Mouse (Mus musculus) liver, embryonic 15.5 days (tissue): ENCODE data around the gene Mthfd2. TPM values are rescaled to one million over a fixed set of nuclear protein-coding genes. Genes with fewer than 3 reads are reported as not detected.
A peak's percentile ranks its signal among the peaks of the same experiment; 100 is the strongest.

ENCODE experiments used
- ATAC-seq: fragments of 200-750 bp; cut with Nextera tagmentation; 2 replicates; pipeline ENCODE4 v1.8.0; 2017; ENCODE audit warnings: moderate number of reproducible peaks, mild to moderate bottlenecking, moderate library complexity; ENCODE audit not compliant: insufficient read depth
- H3K27ac ChIP-seq: fragments of 300-500 bp; sonication (generic); replicated peaks from 2 replicates; pipeline ENCODE4 v1.5.1; 2015; ENCODE audit warnings: mild to moderate bottlenecking, inconsistent platforms
- H3K27me3 ChIP-seq: fragments of 300-500 bp; sonication (generic); 2 replicates; pipeline ENCODE4 v1.6.1; 2015; ENCODE audit warnings: mild to moderate bottlenecking, inconsistent platforms
- H3K36me3 ChIP-seq: fragments of 300-500 bp; sonication (generic); replicated peaks from 2 replicates; pipeline ENCODE4 v1.6.1; 2015; ENCODE audit warnings: moderate library complexity, mild to moderate bottlenecking, inconsistent platforms
- H3K4me1 ChIP-seq: fragments of 300-500 bp; sonication (generic); replicated peaks from 2 replicates; pipeline ENCODE4 v1.6.1; 2015; ENCODE audit warnings: inconsistent platforms
- H3K4me2 ChIP-seq: fragments of 300-500 bp; sonication (generic); 2 replicates; pipeline ENCODE4 v1.6.1; 2015; ENCODE audit warnings: moderate library complexity, mild to moderate bottlenecking, inconsistent platforms
- H3K4me3 ChIP-seq: fragments of 300-500 bp; sonication (generic); replicated peaks from 2 replicates; pipeline ENCODE4 v1.5.1; 2015; ENCODE audit warnings: mild to moderate bottlenecking, inconsistent platforms
- H3K9ac ChIP-seq: fragments of 300-500 bp; sonication (generic); 2 replicates; pipeline ENCODE4 v1.6.1; 2015; ENCODE audit warnings: moderate library complexity, mild to moderate bottlenecking, inconsistent platforms
- H3K9me3 ChIP-seq: fragments of 300-500 bp; sonication (generic); replicated peaks from 2 replicates; pipeline ENCODE4 v1.6.1; 2016; ENCODE audit warnings: inconsistent platforms
- WGBS: fragments of 180-500 bp; shearing (Covaris S2); methylation state at CpG from one replicate; pipeline ENCODE4 v1.1.7; 2015; ENCODE audit warnings: mixed read lengths; ENCODE audit not compliant: insufficient replicate concordance; 5-methylcytosine and 5-hydroxymethylcytosine counted together
- polyA plus RNA-seq: library from polyadenylated mRNA; unstranded; fragments of >200 nt; fragmentation: Nextera tagmentation; extraction: Ambion mirVana; gene quantifications from 2 replicates; pipeline ENCODE4 v1.2.1, GENCODE M21; 2015

Gene Mthfd2
- polyA plus RNA-seq, 1 experiment from 2014 or later: 67.8 TPM

GRCm38 (mm10) chr6:83327591-83328190 lies 2.0 kb upstream of the Mthfd2 start:
- WGBS: 83% methylated on average over 3 of the region's 3 CpGs
- peak overlapping the region; percentile 91 for H3K4me3 ChIP-seq
- H3K9me3 ChIP-seq: no peaks in the 10 kb centered on the region
- no peaks in the 10 kb centered on the region for H3K27me3 ChIP-seq
- H3K9ac ChIP-seq: peak overlapping the region; percentile 95; the same call in 1 of the 2 replicates
- H3K27ac ChIP-seq: no peak overlapping the region
- peak overlapping the region; percentile 75 for H3K4me2 ChIP-seq
- ATAC-seq: no peak
- peaks cover 53% of the 10 kb centered on the region for H3K36me3 ChIP-seq
- peaks cover 34% of the 10 kb centered on the region for H3K4me1 ChIP-seq

- H3K27ac ChIP-seq: peak overlapping the region; percentile 99
- ATAC-seq: no peak
Measured at GRCm38 (mm10) chr6:83326761-83327160, 1.1 kb upstream of the Mthfd2 start.

GRCm38 (mm10) chr6:83326394-83326736 lies 657 bp upstream of the Mthfd2 start:
- WGBS: 4% methylated on average over 6 of the region's 6 CpGs
- Histone ChIP-seq H3K36me3 (peaks cover 40% of the 10 kb centered on the region), H3K4me1 (peaks cover 38% of the 10 kb centered on the region)

More at GRCm38 (mm10) chr6:83326761-83327160, 1.1 kb upstream of the Mthfd2 start:
- peaks cover 43% of the 10 kb centered on the region for H3K36me3 ChIP-seq
- peak overlapping the region; percentile 75 for H3K4me2 ChIP-seq
- WGBS: 23% methylated on average over 6 of the region's 6 CpGs
- peaks cover 38% of the 10 kb centered on the region for H3K4me1 ChIP-seq
- peak overlapping the region; percentile 91 for H3K4me3 ChIP-seq
- H3K9ac ChIP-seq: peak overlapping the region; percentile 95
- H3K9me3 ChIP-seq: no peaks in the 10 kb centered on the region
- no peaks in the 10 kb centered on the region for H3K27me3 ChIP-seq

DNA sequence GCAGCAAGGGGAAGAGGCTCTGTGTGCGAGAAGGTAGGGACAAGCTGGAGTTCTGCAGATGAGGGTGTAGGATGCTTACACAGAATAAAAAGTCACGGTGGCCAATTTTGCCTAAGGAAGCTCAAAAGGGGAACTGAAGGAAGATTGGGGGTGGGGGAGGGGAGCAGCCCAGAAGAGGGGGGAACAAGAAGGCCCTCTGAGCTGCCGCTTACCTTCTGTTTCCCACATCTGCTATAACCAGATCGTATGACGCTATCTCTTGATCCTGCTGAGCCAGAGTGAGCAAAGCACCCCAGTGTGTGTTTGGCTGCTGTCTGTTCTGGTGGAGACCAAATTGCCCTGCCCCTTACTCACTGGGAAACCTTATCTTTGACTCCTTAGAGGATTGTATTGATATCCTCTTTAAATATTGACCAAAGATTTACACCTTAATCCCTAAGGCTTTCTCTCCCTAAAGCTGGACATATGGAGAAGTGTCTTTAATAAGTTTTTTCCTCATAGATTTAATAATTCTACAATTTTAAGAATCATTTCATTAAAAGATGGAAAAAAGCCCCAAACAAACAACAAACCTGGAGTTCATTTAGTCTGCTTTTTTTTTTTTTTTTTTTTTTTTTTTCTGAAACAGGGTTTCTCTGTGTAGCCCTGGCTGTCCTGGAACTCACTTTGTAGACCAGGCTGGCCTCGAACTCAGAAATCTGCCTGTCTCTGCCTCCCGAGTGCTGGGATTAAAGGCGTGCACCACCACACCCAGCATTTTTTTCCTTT lies 1.9 kb downstream of the Mthfd2 start:
- H3K27me3 ChIP-seq: no peaks in the 10 kb centered on the region
- H3K4me1 ChIP-seq: peaks cover 38% of the 10 kb centered on the region
- no peak overlapping the region; the same call in 1 of the 2 replicates for H3K9ac ChIP-seq
- 0 out of 2 replicates have a peak overlapping the region, but pooled peaks have one; percentile 20 for H3K4me3 ChIP-seq
- H3K4me2 ChIP-seq: peak overlapping the region; percentile 75
- peak overlapping the region; percentile 10 for H3K27ac ChIP-seq
- H3K9me3 ChIP-seq: no peaks in the 10 kb centered on the region
- no peak for ATAC-seq
- H3K36me3 ChIP-seq: peaks cover 15% of the 10 kb centered on the region
- 49% methylated on average over 8 of the region's 8 CpGs for WGBS

More at GRCm38 (mm10) chr6:83326394-83326736, 657 bp upstream of the Mthfd2 start:
- H3K27ac ChIP-seq: peak overlapping the region; percentile 99
- peak; percentile 10 for ATAC-seq
- H3K9me3 ChIP-seq: no peaks in the 10 kb centered on the region
- H3K27me3 ChIP-seq: no peaks in the 10 kb centered on the region
- H3K4me2 ChIP-seq: peak overlapping the region; percentile 75
- H3K9ac ChIP-seq: peak overlapping the region; percentile 95
- H3K4me3 ChIP-seq: peak overlapping the region; percentile 91

DNA sequence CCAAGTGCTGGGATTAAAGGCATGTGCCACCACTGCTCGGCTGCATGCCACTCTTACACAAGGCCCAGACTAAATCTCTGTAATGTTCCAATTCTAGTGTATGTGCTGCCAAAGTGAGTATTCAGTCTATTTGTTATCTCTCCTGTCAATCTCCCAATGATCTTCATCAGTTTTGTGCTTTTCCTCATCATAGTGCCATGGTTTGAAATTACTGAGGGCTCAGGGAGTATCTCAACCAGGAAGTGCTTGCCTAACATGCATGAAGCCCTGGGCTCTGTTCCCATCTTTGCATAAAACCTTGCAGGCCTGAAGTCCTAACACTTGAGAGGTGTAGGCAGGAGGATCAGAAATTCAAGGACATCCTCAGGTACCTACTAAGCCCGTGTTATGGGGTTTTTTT lies 2.9 kb downstream of the Mthfd2 start:
- peaks cover 37% of the 10 kb centered on the region for H3K4me1 ChIP-seq
- no peaks in the 10 kb centered on the region for H3K27me3 ChIP-seq
- peak overlapping the region; percentile 10; the same call in 1 of the 2 replicates for H3K27ac ChIP-seq
- H3K36me3 ChIP-seq: peaks cover 7% of the 10 kb centered on the region
- ATAC-seq: no peak
- H3K4me2 ChIP-seq: 0 out of 2 replicates have a peak overlapping the region, but pooled peaks have one; percentile 26
- WGBS: 57% methylated on average over 2 of the region's 2 CpGs
- no peak overlapping the region for H3K4me3 ChIP-seq
- no peak overlapping the region for H3K9ac ChIP-seq
- no peaks in the 10 kb centered on the region for H3K9me3 ChIP-seq

- Histone ChIP-seq H3K36me3 (peaks cover 5% of the 10 kb centered on the region; the same call in 1 of the 2 replicates), H3K27ac (no peak overlapping the region), H3K4me2 (no peak overlapping the region), H3K9me3 (no peaks in the 10 kb centered on the region), H3K27me3 (no peaks in the 10 kb centered on the region), H3K4me1 (peaks cover 36% of the 10 kb centered on the region), H3K4me3 (no peak overlapping the region), H3K9ac (no peak overlapping the region)
- WGBS: 60% methylated on average over 1 of the region's 1 CpGs
- no peak for ATAC-seq
Measured at GRCm38 (mm10) chr6:83321927-83322326, 3.8 kb downstream of the Mthfd2 start.

- Histone ChIP-seq H3K9me3 (no peaks in the 10 kb centered on the region), H3K4me1 (peaks cover 57% of the 10 kb centered on the region), H3K4me3 (peak overlapping the region; percentile 88), H3K9ac (peak overlapping the region; percentile 87), H3K27ac (peak overlapping the region; percentile 85), H3K4me2 (peak overlapping the region; percentile 87), H3K36me3 (peaks cover 14% of the 10 kb centered on the region), H3K27me3 (no peaks in the 10 kb centered on the region)
- peak; percentile 97 for ATAC-seq
- under 1% methylated on average over 52 of the region's 52 CpGs for WGBS
Measured at GRCm38 (mm10) chr6:83317108-83317741, 8.5 kb downstream of the Mthfd2 start.

DNA sequence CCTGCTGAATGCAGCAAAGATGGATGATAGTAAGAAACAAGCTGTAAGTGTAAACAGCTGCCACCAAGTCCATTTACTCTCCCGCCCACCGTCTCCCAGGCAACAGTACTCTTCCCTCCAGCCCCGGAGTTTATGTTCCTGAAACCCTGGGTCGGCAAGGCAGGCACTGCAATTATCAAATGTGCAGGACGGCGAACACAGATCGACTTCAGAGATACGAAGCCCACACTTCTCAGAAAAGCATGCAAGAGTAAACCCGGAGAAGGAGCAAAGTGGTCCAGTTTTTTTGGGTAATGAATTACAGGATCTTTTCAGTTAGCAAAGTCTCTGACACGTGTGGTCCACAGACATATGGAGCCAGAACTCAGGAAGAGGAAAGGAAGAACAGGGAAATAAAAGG lies 9.7 kb downstream of the Mthfd2 start:
- Histone ChIP-seq H3K4me2 (peak overlapping the region; percentile 87), H3K9me3 (no peaks in the 10 kb centered on the region), H3K4me3 (peak overlapping the region; percentile 88), H3K27me3 (no peaks in the 10 kb centered on the region), H3K9ac (peak overlapping the region; percentile 87), H3K4me1 (peaks cover 66% of the 10 kb centered on the region), H3K27ac (peak overlapping the region; percentile 85), H3K36me3 (peaks cover 26% of the 10 kb centered on the region)
- no peak for ATAC-seq
- WGBS: 3% methylated on average over 10 of the region's 10 CpGs

DNA sequence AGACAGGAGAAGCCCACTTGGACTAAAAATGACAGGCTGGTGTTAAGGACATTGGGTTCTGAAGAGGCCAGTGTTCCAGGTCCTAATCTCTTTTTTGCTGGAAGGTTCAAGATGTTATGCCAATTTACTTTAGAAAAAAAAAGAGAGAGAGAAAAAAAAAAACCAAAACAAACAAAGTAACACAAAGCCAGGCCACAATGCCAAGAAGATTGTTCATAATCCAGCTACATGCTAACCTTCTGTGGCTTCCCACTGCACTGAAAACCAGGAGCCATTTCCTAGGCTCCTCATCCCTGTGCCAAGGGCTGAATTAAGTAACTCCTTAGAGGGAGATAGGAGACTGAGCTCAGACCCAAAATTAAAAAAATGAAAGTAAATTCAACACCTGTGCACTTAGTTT lies 10.4 kb downstream of the Mthfd2 start:
- peaks cover 33% of the 10 kb centered on the region for H3K36me3 ChIP-seq
- no peaks in the 10 kb centered on the region for H3K27me3 ChIP-seq
- H3K9ac ChIP-seq: peak overlapping the region; percentile 39
- peak overlapping the region; percentile 85 for H3K27ac ChIP-seq
- H3K4me3 ChIP-seq: peak overlapping the region; percentile 88
- H3K4me1 ChIP-seq: peaks cover 71% of the 10 kb centered on the region
- no peak for ATAC-seq
- H3K4me2 ChIP-seq: peak overlapping the region; percentile 87
- no peaks in the 10 kb centered on the region for H3K9me3 ChIP-seq

GRCm38 (mm10) chr6:83312514-83312913 lies 13.2 kb downstream of the Mthfd2 start:
- peak; percentile 22 for ATAC-seq
- peaks cover 62% of the 10 kb centered on the region for H3K4me1 ChIP-seq
- H3K4me2 ChIP-seq: peak overlapping the region; percentile 40; the same call in 1 of the 2 replicates
- H3K9me3 ChIP-seq: no peaks in the 10 kb centered on the region
- no peaks in the 10 kb centered on the region for H3K27me3 ChIP-seq
- 33% methylated on average over 8 of the region's 8 CpGs for WGBS
- H3K9ac ChIP-seq: no peak overlapping the region
- peak overlapping the region; percentile 69 for H3K27ac ChIP-seq
- no peak overlapping the region for H3K4me3 ChIP-seq
- H3K36me3 ChIP-seq: peaks cover 60% of the 10 kb centered on the region

GRCm38 (mm10) chr6:83312021-83312420 lies 13.7 kb downstream of the Mthfd2 start:
- Histone ChIP-seq H3K36me3 (peaks cover 65% of the 10 kb centered on the region), H3K4me3 (no peak overlapping the region), H3K9ac (no peak overlapping the region), H3K4me2 (peak overlapping the region; percentile 6; the same call in 1 of the 2 replicates), H3K27me3 (no peaks in the 10 kb centered on the region), H3K27ac (peak overlapping the region; percentile 56; the same call in 1 of the 2 replicates), H3K4me1 (peaks cover 62% of the 10 kb centered on the region), H3K9me3 (no peaks in the 10 kb centered on the region)
- no peak for ATAC-seq
- WGBS: 83% methylated on average over 7 of the region's 7 CpGs
